Mouse (Mus musculus) heart, embryonic 10.5 days (tissue): ENCODE measurements around the gene Glt28d2. TPM values are rescaled to one million over a fixed set of nuclear protein-coding genes. Genes with fewer than 3 reads are reported as not detected.
A peak's percentile ranks its signal among the peaks of the same experiment; 100 is the strongest.
"Not testable (repeated sequence)": the region's sequence is repeated elsewhere in the genome, so short reads cannot be mapped to it uniquely, and the experiment has no call there.

Experiments
- DNase-seq: peaks from one replicate; pipeline ENCODE4 v3.0.0-alpha.2; 2017; ENCODE audit warnings: low spot score
- H3K27ac ChIP-seq: fragments of 300-500 bp; sonication (generic); 2 replicates; pipeline ENCODE4 v1.5.1; 2016; ENCODE audit warnings: mild to moderate bottlenecking
- H3K27me3 ChIP-seq: fragments of 300-500 bp; sonication (generic); 2 replicates; pipeline ENCODE4 v1.6.1; 2016; ENCODE audit warnings: mild to moderate bottlenecking; ENCODE audit not compliant: poor library complexity, insufficient read depth, severe bottlenecking
- H3K36me3 ChIP-seq: fragments of 300-500 bp; sonication (generic); 2 replicates; pipeline ENCODE4 v1.6.1; 2016; ENCODE audit warnings: mild to moderate bottlenecking, moderate library complexity
- H3K4me1 ChIP-seq: fragments of 300-500 bp; sonication (generic); 2 replicates; pipeline ENCODE4 v1.6.1; 2016; ENCODE audit warnings: mild to moderate bottlenecking
- H3K4me3 ChIP-seq: fragments of 300-500 bp; sonication (generic); 2 replicates; pipeline ENCODE4 v1.5.1; 2016; ENCODE audit warnings: mild to moderate bottlenecking, moderate library complexity
- H3K9me3 ChIP-seq: fragments of 300-500 bp; sonication (generic); 2 replicates; pipeline ENCODE4 v1.6.1; 2016; ENCODE audit warnings: mild to moderate bottlenecking, moderate library complexity
- WGBS: fragments of 180-500 bp; shearing (Covaris S2); methylation state at CpG from one replicate; pipeline ENCODE4 v1.1.7; 2016; 5-methylcytosine and 5-hydroxymethylcytosine counted together
- polyA plus RNA-seq: library from polyadenylated mRNA; unstranded; fragments of >200 nt; fragmentation: Nextera tagmentation; extraction: Ambion mirVana; gene quantifications from 2 replicates; pipeline ENCODE4 v1.2.1, GENCODE M21; 2016

Glt28d2 gene
- 0.72 and 0.78 TPM in 2 replicates for polyA plus RNA-seq

- Histone ChIP-seq H3K9me3 (no peaks in the 10 kb centered on the region), H3K4me1 (peaks cover 15% of the 10 kb centered on the region), H3K27me3 (peaks cover 16% of the 10 kb centered on the region), H3K27ac (peak within 1 kb of the TSS; percentile 86), H3K4me3 (peak within 1 kb of the TSS; percentile 71), H3K36me3 (no peaks in the 10 kb centered on the region)
- WGBS = 1% methylated on average over 48 of the region's 48 CpGs
- peak; percentile 96 for DNase-seq
These were observed at the start of gene Glt28d2, which contains the start of gene Gm37240 for GRCm38 (mm10) chr3:85887239-85887827. TSS of gene Glt28d2 (minus strand) at chr3:85887516. TSS of gene Gm37240 (minus strand) at chr3:85887518.

GRCm38 (mm10) chr3:85933586-85933985, 46.3 kb upstream of the Glt28d2 start:
- Histone ChIP-seq H3K4me3 (no peak overlapping the region), H3K27me3 (no peaks in the 10 kb centered on the region)
- WGBS = 89% methylated on average over 5 of the region's 5 CpGs

GRCm38 (mm10) chr3:85931859-85932258, 44.5 kb upstream of the Glt28d2 start:
- WGBS = 72% methylated on average over 6 of the region's 6 CpGs
- H3K27ac ChIP-seq = no peak overlapping the region
- no peaks in the 10 kb centered on the region for H3K9me3 ChIP-seq
- no peaks in the 10 kb centered on the region for H3K27me3 ChIP-seq
- no peak for DNase-seq
- H3K4me3 ChIP-seq = no peak overlapping the region
- 0 out of 2 replicates have a peak, but pooled peaks cover 8% of the 10 kb centered on the region for H3K4me1 ChIP-seq
- H3K36me3 ChIP-seq = no peaks in the 10 kb centered on the region

More at GRCm38 (mm10) chr3:85933586-85933985, 46.3 kb upstream of the Glt28d2 start:
- Histone ChIP-seq H3K9me3 (no peaks in the 10 kb centered on the region), H3K36me3 (no peaks in the 10 kb centered on the region), H3K4me1 (0 out of 2 replicates have a peak, but pooled peaks cover 5% of the 10 kb centered on the region), H3K27ac (no peak overlapping the region)
- DNase-seq = peak; percentile 39

- 77% methylated on average over 11 of the region's 11 CpGs for WGBS
- no peak for DNase-seq
- H3K27me3 ChIP-seq = no peaks in the 10 kb centered on the region
- H3K36me3 ChIP-seq = no peaks in the 10 kb centered on the region
- H3K4me1 ChIP-seq = 0 out of 2 replicates have a peak, but pooled peaks cover 8% of the 10 kb centered on the region
- no peaks in the 10 kb centered on the region for H3K9me3 ChIP-seq
- no peak overlapping the region for H3K4me3 ChIP-seq
- H3K27ac ChIP-seq = no peak overlapping the region
These were observed 43.4 kb upstream of the Glt28d2 start for GRCm38 (mm10) chr3:85930671-85931255.

GRCm38 (mm10) chr3:85929711-85930110, 42.4 kb upstream of the Glt28d2 start:
- 0 out of 2 replicates have a peak, but pooled peaks cover 8% of the 10 kb centered on the region for H3K4me1 ChIP-seq
- no peaks in the 10 kb centered on the region for H3K36me3 ChIP-seq
- no peaks in the 10 kb centered on the region for H3K27me3 ChIP-seq
- no peak overlapping the region for H3K27ac ChIP-seq
- H3K4me3 ChIP-seq = no peak overlapping the region
- no peaks in the 10 kb centered on the region for H3K9me3 ChIP-seq
- WGBS = 76% methylated on average over 5 of the region's 5 CpGs
- no peak for DNase-seq

- H3K27ac ChIP-seq = no peak overlapping the region
- H3K27me3 ChIP-seq = no peaks in the 10 kb centered on the region
- H3K9me3 ChIP-seq = no peaks in the 10 kb centered on the region
- no peak for DNase-seq
- H3K4me3 ChIP-seq = no peak overlapping the region
- no peaks in the 10 kb centered on the region for H3K36me3 ChIP-seq
- 0 out of 2 replicates have a peak, but pooled peaks cover 8% of the 10 kb centered on the region for H3K4me1 ChIP-seq
- WGBS = 76% methylated on average over 5 of the region's 5 CpGs
These were observed 40.9 kb upstream of the Glt28d2 start for GRCm38 (mm10) chr3:85928140-85928611.

GRCm38 (mm10) chr3:85927296-85927695, 40.0 kb upstream of the Glt28d2 start:
- WGBS = 87% methylated on average over 9 of the region's 9 CpGs
- H3K27me3 ChIP-seq = no peaks in the 10 kb centered on the region
- H3K4me3 ChIP-seq = no peak overlapping the region
- no peak overlapping the region for H3K27ac ChIP-seq
- DNase-seq = no peak
- H3K4me1 ChIP-seq = 0 out of 2 replicates have a peak, but pooled peaks cover 8% of the 10 kb centered on the region
- H3K9me3 ChIP-seq = no peaks in the 10 kb centered on the region
- no peaks in the 10 kb centered on the region for H3K36me3 ChIP-seq

- DNase-seq = peak; percentile 91
- Histone ChIP-seq H3K4me1 (0 out of 2 replicates have a peak, but pooled peaks cover 3% of the 10 kb centered on the region), H3K36me3 (no peaks in the 10 kb centered on the region), H3K27ac (no peak overlapping the region), H3K4me3 (no peak overlapping the region), H3K9me3 (no peaks in the 10 kb centered on the region), H3K27me3 (no peaks in the 10 kb centered on the region)
- 45% methylated on average over 18 of the region's 18 CpGs for WGBS
These were observed 36.9 kb upstream of the Glt28d2 start for GRCm38 (mm10) chr3:85923954-85924945.

- no peak overlapping the region for H3K4me3 ChIP-seq
- no peak overlapping the region for H3K27ac ChIP-seq
- 75% methylated on average over 8 of the region's 8 CpGs for WGBS
- H3K4me1 ChIP-seq = 0 out of 2 replicates have a peak, but pooled peaks cover 3% of the 10 kb centered on the region
- H3K9me3 ChIP-seq = no peaks in the 10 kb centered on the region
- no peaks in the 10 kb centered on the region for H3K36me3 ChIP-seq
- H3K27me3 ChIP-seq = no peaks in the 10 kb centered on the region
- no peak for DNase-seq
These were observed 36.0 kb upstream of the Glt28d2 start for GRCm38 (mm10) chr3:85923343-85923742.

GRCm38 (mm10) chr3:85922331-85922730, 35.0 kb upstream of the Glt28d2 start:
- H3K36me3 ChIP-seq = no peaks in the 10 kb centered on the region
- no peaks in the 10 kb centered on the region for H3K27me3 ChIP-seq
- H3K4me1 ChIP-seq = no peaks in the 10 kb centered on the region
- WGBS = 80% methylated on average over 3 of the region's 3 CpGs
- H3K27ac ChIP-seq = no peak overlapping the region
- no peak for DNase-seq
- no peaks in the 10 kb centered on the region for H3K9me3 ChIP-seq
- no peak overlapping the region for H3K4me3 ChIP-seq

GRCm38 (mm10) chr3:85920671-85921070, 33.4 kb upstream of the Glt28d2 start:
- not testable (repeated sequence) for H3K4me3 ChIP-seq, H3K9me3 ChIP-seq, H3K27me3 ChIP-seq, DNase-seq, H3K36me3 ChIP-seq, H3K27ac ChIP-seq, H3K4me1 ChIP-seq
- 62% methylated on average over 2 of the region's 2 CpGs for WGBS

- no peak for DNase-seq
- 12% methylated on average over 4 of the region's 4 CpGs for WGBS
These were observed 30.3 kb upstream of the Glt28d2 start for GRCm38 (mm10) chr3:85917600-85917999.

More at GRCm38 (mm10) chr3:85917600-85917999, 30.3 kb upstream of the Glt28d2 start:
- Histone ChIP-seq H3K27me3 (no peaks in the 10 kb centered on the region), H3K36me3 (no peaks in the 10 kb centered on the region), H3K4me3 (no peak overlapping the region), H3K4me1 (no peaks in the 10 kb centered on the region), H3K9me3 (no peaks in the 10 kb centered on the region), H3K27ac (no peak overlapping the region)
